Mouse (Mus musculus) layer of hippocampus, adult 9-11 months (tissue): ENCODE data around the gene Fam126b.
A peak's percentile ranks its signal among the peaks of the same experiment; 100 is the strongest.
"Not testable (repeated sequence)": the region's sequence is repeated elsewhere in the genome, so short reads cannot be mapped to it uniquely, and the experiment has no call there.

ENCODE experiments used
- DNase-seq: peaks from one replicate; pipeline ENCODE4 v3.0.0; 2022

Fam126b gene

GRCm38 (mm10) chr1:58568456-58569130 is 17.5 kb downstream of the Fam126b start:
- DNase-seq: no peak

- DNase-seq: no peak
These were observed 19.5 kb downstream of the Fam126b start for GRCm38 (mm10) chr1:58566621-58567020.

- no peak for DNase-seq
These were observed 21.1 kb downstream of the Fam126b start for GRCm38 (mm10) chr1:58564981-58565380.

GRCm38 (mm10) chr1:58562455-58562854 is 23.7 kb downstream of the Fam126b start:
- DNase-seq: no peak

- not testable (repeated sequence) for DNase-seq
These were observed 25.8 kb downstream of the Fam126b start for GRCm38 (mm10) chr1:58560370-58560769.

- no peak for DNase-seq
These were observed 44.7 kb downstream of the Fam126b start for GRCm38 (mm10) chr1:58541386-58541785.

GRCm38 (mm10) chr1:58507249-58507648 is 78.9 kb downstream of the Fam126b start:
- no peak for DNase-seq

GRCm38 (mm10) chr1:58504577-58505254 is 81.4 kb downstream of the Fam126b start, which contains the start of gene Orc2:
Gene Orc2 (minus strand): TSS chr1:58505109.
- DNase-seq: peak; percentile 95

- DNase-seq: no peak
These were observed 82.2 kb downstream of the Fam126b start for GRCm38 (mm10) chr1:58503793-58504370.

- no peak for DNase-seq
These were observed 83.0 kb downstream of the Fam126b start for GRCm38 (mm10) chr1:58503134-58503533.

GRCm38 (mm10) chr1:58498758-58499157 is 87.4 kb downstream of the Fam126b start:
- DNase-seq: no peak

GRCm38 (mm10) chr1:58497678-58498077 is 88.4 kb downstream of the Fam126b start:
- DNase-seq: no peak

- no peak for DNase-seq
These were observed 90.5 kb downstream of the Fam126b start for GRCm38 (mm10) chr1:58495603-58496002.

GRCm38 (mm10) chr1:58482647-58483046 is 103.5 kb downstream of the Fam126b start:
- no peak for DNase-seq

- DNase-seq: no peak
These were observed 110.5 kb downstream of the Fam126b start for GRCm38 (mm10) chr1:58475662-58476061.
